Mouse (Mus musculus) mesoderm, embryonic 11.5 days (tissue): ENCODE results near the gene Ddx6.
"Not testable (repeated sequence)": the region's sequence is repeated elsewhere in the genome, so short reads cannot be mapped to it uniquely, and the experiment has no call there.

Experiments
- DNase-seq: peaks from one replicate; pipeline ENCODE4 v3.0.0-alpha.2; 2012; ENCODE audit warnings: low read depth, low spot score

Ddx6 gene

GRCm38 (mm10) chr9:44593886-44594285, 10.8 kb upstream of the Ddx6 start:
- DNase-seq = no peak

- DNase-seq = no peak
Measured at GRCm38 (mm10) chr9:44594901-44595536, 9.7 kb upstream of the Ddx6 start.

GRCm38 (mm10) chr9:44595537-44595930, 9.2 kb upstream of the Ddx6 start:
- no peak for DNase-seq

GRCm38 (mm10) chr9:44597742-44598141, 7.0 kb upstream of the Ddx6 start:
- no peak for DNase-seq

- DNase-seq = peak; percentile 61
Measured at GRCm38 (mm10) chr9:44598899-44599495, 5.7 kb upstream of the Ddx6 start.

- no peak for DNase-seq
Measured at GRCm38 (mm10) chr9:44599616-44600015, 5.1 kb upstream of the Ddx6 start.

- no peak for DNase-seq
Measured at GRCm38 (mm10) chr9:44600801-44601200, 3.9 kb upstream of the Ddx6 start.

- DNase-seq = no peak
Measured at GRCm38 (mm10) chr9:44602766-44603165, 1.9 kb upstream of the Ddx6 start.

GRCm38 (mm10) chr9:44603454-44604289, 1.0 kb upstream of the Ddx6 start:
- DNase-seq = peak; percentile 86

- peak; percentile 82 for DNase-seq
Measured at GRCm38 (mm10) chr9:44604290-44604778, 358 bp upstream of the Ddx6 start.

- DNase-seq = no peak
Measured at GRCm38 (mm10) chr9:44605616-44606165, 999 bp downstream of the Ddx6 start.

GRCm38 (mm10) chr9:44606646-44607045, 2.0 kb downstream of the Ddx6 start:
- no peak for DNase-seq

- no peak for DNase-seq
Measured at GRCm38 (mm10) chr9:44607306-44607705, 2.6 kb downstream of the Ddx6 start.

GRCm38 (mm10) chr9:44610371-44610770, 5.7 kb downstream of the Ddx6 start:
- no peak for DNase-seq

GRCm38 (mm10) chr9:44613081-44613480, 8.4 kb downstream of the Ddx6 start:
- not testable (repeated sequence) for DNase-seq

GRCm38 (mm10) chr9:44621114-44621513, 16.4 kb downstream of the Ddx6 start:
- no peak for DNase-seq

- DNase-seq = no peak
Measured at GRCm38 (mm10) chr9:44624390-44624789, 19.7 kb downstream of the Ddx6 start.

- DNase-seq = no peak
Measured at GRCm38 (mm10) chr9:44626268-44626667, 21.6 kb downstream of the Ddx6 start.

GRCm38 (mm10) chr9:44637551-44638169, 33.0 kb downstream of the Ddx6 start:
- no peak for DNase-seq

- DNase-seq = not testable (repeated sequence)
Measured at GRCm38 (mm10) chr9:44638726-44639125, 34.0 kb downstream of the Ddx6 start.

GRCm38 (mm10) chr9:44640028-44640427, 35.3 kb downstream of the Ddx6 start:
- not testable (repeated sequence) for DNase-seq
